Mouse (Mus musculus): ENCODE measurements around the gene Cacna2d2.
"Not testable (repeated sequence)": the region's sequence is repeated elsewhere in the genome, so short reads cannot be mapped to it uniquely, and the experiment has no call there.

- TF ChIP-seq GATA1 (IDR thresholded peaks at IDR 0.05; ENCODE audit: borderline replicate concordance, low read length); FLI1 (IDR thresholded peaks at IDR 0.05; ENCODE audit: low read length): not testable (repeated sequence)
These were observed 174.4 kb downstream of the Cacna2d2 start for GRCm38 (mm10) chr9:107573774-107574173.

Data from megakaryocyte, embryonic 14.5 days (primary cell).